Mouse (Mus musculus) heart, postnatal 0 days (tissue): ENCODE data around the gene Tmem106c.

Experiments
- CTCF ChIP-seq: IDR thresholded peaks from 2 replicates; pipeline ENCODE4 v1.5.1; 2016; ENCODE audit warnings: antibody characterized with exemption, control low read depth, low read depth
- EP300 ChIP-seq: IDR thresholded peaks from 2 replicates; pipeline ENCODE4 v1.6.1; 2016; ENCODE audit warnings: antibody characterized with exemption, low read depth

DNA sequence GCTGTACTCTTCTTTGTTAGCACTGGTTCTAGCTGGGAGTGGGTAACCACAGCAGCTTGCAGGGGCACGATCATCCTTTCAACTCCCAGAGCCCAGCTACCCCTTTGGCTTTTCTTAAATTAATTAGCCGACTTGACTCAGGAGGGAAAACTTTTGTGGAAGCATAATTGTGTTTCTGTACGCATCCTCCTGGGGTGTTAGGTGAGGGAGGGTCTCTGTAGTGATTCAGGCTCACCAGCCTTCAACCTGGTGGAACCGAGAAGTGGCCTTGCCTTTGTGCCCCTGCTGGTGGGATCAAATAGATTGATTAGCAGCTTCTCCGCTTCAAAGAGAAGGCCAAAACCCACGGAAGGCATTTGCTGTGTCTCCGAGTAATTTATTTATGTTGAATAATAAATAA is 36.0 kb downstream of the Tmem106c start:
- TF ChIP-seq CTCF, result no peak
- TF ChIP-seq EP300, result no peak
